Mouse (Mus musculus) kidney, postnatal 36 days (tissue): ENCODE results near the gene Padi2.

Experiments used
- DNase-seq, 2 experiments: peaks; one replicate each; pipeline ENCODE4 v3.0.0; 2021 to 2022; ENCODE audit warnings: mixed read lengths in 2 of 2

The Padi2 gene

DNA sequence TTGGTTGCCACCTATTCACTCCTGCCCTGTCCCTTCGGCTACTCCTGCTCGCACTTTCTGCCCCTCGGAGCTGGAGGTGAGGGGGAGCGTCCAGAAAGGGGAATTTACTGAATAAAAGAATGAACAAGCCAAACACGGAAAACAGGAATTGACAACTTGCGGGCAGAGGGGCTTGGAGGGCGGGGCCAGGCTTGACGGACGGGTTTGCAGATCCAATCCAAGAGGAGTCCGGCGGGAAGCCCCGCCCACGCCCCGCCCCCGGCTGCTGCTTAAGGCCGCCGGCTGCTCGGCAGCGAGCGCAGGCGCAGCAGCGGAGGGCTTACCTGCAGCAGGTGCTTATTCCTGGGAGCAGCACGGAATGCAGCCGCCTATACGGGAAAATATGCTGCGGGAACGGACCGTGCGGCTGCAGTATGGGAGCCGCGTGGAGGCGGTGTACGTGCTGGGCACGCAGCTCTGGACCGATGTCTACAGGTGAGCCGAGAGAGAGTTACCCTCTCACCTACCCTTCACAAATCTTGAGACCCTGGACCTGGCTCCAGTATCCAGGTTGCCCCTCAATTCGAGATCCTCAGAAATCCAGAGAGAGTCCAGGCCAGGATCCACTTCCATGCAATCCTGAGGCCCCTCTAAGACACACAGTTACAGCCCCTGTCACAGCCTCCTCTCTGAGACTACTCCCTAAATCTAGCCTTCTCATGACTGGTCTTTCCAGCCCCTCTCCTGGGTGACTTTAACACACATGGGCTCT, at the start of gene Padi2:
Gene Padi2, plus strand, starts transcription at position 269 of the 751 bp plus-strand sequence.
- DNase-seq, result peak; percentile 67 to 86

- no peak for DNase-seq
These were observed 49.1 kb upstream of the Padi2 start for GRCm38 (mm10) chr4:140857041-140857440.

DNA sequence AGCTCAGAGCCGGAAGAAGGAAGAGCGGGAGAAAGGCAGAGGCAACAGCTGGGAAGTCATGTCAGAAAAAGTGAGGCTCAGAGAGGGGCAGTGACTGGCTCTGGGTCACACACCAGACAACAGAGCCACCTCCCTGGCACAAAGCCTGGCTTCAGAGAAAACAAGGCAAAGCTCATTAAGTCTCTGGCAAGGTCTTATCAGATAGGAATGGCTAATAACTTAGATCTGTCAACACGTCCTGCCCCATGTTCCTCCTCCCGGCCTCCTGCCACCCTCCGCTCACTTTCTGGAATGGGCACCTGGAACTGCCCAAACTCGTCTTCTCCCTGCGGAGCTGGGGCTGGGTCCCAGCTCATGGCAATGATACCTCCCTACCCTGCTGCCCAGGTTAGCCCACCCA, 48.3 kb upstream of the Padi2 start:
- no peak for DNase-seq

GRCm38 (mm10) chr4:140859291-140859690, 46.9 kb upstream of the Padi2 start:
- no peak for DNase-seq

GRCm38 (mm10) chr4:140860125-140860766, 45.9 kb upstream of the Padi2 start:
- no peak for DNase-seq

DNA sequence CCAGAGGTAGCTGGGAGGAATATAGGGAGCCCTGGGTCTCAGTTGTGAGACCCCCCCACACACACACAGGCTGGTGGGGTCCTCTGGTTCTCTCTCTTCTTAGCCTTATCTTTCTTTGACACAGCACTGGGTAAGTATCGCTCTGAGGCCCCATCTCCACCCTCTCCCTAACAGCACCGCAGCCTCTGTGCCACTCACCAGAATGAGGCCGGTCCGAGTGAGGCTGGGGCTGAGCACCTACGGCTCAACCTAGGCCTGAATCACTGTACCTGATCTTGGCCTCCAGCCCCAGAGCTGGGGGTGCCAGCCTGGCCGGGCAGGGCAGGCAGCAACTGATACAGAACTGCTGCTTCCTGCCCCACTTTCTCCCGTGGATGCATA, 45.4 kb upstream of the Padi2 start:
- no peak for DNase-seq

GRCm38 (mm10) chr4:140862036-140862650, 44.0 kb upstream of the Padi2 start:
- no peak for DNase-seq

DNA sequence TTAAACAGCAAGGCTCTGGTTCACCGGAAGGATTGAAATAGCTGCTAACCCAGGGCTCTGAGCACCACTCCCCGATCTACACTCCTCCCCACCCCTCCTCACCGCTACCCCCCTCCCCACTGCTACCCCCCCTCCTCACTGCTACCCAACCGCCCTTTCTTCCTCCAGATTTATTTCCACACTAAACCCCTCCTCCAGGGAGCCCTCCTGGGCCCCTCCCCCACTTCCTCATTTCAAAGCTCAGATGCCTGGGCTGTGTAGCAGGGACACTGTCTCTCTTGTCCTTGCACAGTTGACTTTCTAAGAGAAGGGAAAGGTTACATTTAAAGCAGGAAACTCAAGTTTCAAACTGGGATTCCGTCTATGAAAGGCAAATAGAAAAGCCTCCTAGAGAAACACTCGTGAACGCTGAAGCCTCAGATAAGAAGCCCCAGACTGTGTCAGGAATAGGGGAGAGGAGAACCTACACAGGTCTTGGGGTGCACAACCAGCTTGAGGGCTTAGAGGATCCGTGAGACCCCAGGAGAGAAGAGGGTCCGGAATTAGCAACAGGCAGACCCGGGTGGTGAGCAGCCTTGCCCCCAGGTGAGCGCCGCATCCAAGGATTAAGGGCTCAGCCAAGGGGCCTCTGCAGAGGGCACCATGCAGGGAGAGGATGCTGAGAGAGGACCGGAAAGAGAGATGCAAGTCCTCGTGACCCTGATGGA, 37.5 kb upstream of the Padi2 start:
- DNase-seq, result no peak

DNA sequence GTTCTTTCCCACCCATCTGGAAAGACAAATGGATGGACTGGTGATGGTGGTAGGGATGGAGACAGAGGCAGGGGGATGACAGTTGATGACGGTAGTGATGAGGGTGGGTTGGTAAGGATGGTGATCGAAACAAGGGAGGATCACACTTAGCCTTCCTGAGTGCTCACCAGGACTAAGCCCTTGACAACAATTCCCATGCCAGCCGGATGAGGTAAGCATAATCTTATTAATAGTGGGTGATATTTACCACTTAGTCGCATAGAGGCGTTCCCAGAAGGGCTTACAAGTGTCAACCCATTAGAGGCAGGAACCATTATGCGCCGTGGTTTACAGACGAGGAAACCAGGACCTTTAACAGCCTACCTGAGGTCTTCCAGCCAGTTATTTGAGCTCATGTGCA, 36.2 kb upstream of the Padi2 start:
- DNase-seq, result no peak

GRCm38 (mm10) chr4:140870876-140871275, 35.3 kb upstream of the Padi2 start:
- DNase-seq, result no peak

- no peak for DNase-seq
These were observed 34.8 kb upstream of the Padi2 start for GRCm38 (mm10) chr4:140871376-140871775.

DNA sequence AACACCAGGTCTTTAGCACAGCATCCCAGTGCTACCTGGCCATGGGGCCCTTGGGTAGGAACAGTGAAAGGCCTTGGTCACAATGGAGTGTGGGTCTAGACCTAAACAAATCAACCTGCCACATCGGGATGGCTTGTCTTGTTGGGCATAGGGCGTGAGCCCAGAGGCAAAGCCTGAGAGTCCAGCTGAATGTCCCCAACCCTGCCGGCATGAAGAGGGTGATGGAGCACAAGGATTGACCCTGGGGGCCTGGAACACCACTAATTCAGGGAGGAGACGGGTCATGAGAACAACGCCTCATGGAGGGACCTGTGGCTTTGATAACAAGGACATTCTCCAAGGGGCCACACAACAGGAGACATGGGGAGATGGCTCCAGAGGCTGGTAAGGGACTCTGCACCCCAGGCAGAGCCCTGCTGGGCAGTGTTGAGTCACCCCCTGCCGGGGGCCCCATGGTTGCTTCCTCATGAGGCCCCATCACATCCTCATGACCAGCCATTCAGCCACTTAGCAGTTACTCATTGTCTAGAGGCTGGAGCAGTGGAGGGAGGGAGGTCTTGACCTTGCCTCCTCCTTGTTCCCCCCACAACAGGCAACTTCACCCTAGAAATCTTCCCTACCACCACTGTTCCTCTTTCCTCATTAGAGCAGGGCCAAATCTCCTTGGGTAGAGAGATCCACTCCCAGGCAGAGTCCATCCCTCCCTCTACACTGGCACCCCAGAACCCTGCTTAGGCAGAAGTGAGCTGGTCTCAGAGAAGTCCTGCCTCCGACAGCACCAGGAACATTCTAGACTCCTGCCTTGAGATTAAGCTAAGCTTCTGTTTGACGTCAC, 34.1 kb upstream of the Padi2 start:
- DNase-seq, result peak in 1 of 2 experiments; percentile 14

DNA sequence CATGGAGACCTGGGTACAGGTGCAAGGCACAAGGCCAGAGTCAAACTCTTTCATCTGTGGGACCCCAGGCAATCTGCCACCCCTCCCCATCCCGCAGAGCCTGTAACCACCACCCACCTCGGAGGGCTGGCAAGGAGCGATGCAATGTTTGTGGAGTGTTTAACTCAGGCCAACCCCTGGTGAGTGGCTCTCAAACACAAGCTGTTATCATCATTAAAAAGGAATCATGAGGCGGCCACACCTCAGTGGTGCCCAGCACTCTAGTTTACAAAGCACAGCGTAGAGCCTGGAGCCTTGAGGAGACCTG, 33.5 kb upstream of the Padi2 start:
- no peak for DNase-seq

GRCm38 (mm10) chr4:140873011-140873410, 33.1 kb upstream of the Padi2 start:
- DNase-seq, result no peak

- no peak for DNase-seq
These were observed 30.0 kb upstream of the Padi2 start for GRCm38 (mm10) chr4:140876161-140876560.

DNA sequence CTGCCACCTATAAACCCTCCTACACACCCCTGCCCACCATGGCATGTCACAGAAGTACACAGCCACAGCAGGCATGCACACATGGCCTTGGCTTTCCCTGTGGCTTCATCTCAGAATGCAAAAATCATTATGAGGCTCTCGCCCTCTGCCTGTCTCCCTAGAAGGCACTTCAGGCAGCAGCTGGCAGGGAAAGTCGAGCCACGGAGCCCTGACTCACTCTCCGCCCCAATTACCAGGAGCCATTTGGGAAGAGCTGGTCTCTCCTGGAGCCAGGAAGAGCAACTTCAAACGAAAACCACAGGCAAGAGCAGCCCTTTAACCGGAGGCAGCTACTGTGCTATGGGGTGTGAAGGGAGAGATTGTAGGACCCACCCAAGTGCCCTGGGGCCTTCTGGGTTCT, 29.5 kb upstream of the Padi2 start:
- DNase-seq, result no peak

GRCm38 (mm10) chr4:140877441-140877840, 28.7 kb upstream of the Padi2 start:
- no peak for DNase-seq

DNA sequence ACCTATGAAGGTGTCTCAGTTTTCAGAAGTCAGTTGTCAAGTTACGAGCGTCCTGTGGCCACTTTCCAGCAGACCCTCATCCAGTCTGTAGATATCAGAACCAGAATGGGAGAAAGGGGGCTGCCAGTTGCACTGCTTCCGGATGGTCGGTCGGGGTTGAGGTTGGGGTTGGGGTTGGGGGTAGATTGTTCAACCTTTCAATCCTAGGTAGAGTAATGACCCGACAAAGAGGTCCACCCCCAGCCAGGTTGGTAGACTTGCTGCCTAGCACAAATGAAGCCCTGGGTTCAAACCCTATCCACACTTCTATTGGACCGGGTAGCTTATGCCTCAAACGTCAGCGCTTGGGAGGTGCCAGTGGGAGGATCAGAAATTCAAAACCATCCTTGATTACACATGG, 27.5 kb upstream of the Padi2 start:
- DNase-seq, result no peak

DNA sequence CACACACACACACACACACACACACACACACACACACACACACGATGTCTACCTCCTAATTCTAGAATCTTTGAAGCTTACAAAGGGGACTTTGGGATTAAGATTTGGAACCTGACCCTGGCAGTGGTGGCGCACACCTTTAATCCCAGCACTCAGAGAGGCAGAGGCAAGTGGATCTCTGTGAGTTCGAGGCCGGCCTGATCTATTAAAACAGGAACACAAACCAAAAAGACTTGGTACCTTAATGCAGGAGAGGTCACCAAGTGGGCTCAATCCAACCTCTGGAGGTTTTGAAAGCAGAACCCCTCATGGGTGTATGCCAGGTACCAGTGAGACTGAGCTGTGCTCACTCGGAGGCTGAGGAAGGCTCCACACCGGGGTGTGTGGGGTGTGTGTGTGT, 27.0 kb upstream of the Padi2 start:
- DNase-seq, result no peak

DNA sequence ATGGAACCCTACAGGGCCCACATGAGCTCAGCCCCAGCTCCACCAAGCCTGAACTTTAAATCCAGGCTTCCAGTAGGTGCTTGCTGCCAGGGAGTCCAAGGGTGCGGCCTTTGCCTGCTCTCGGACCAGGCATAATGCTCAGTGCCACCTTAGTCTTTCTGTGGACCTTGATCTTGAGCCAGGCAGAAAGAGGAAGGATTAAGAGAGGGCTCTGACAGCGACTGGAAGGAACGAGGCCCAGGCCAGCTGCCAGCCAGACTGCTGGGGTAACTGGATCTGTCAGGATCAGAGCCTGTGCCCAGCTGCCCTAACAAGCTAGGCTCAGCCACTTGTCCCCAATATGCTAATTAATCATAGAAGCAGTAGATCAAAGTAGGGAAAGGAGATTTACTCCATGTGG, 26.4 kb upstream of the Padi2 start:
- DNase-seq, result peak; percentile 85

- DNase-seq, result no peak
These were observed 25.9 kb upstream of the Padi2 start for GRCm38 (mm10) chr4:140880207-140880606.

- no peak for DNase-seq
These were observed 25.0 kb upstream of the Padi2 start for GRCm38 (mm10) chr4:140881026-140881670.
